Mouse (Mus musculus) retina, postnatal 1 day (tissue): ENCODE data around the gene Pdzd3.
"Not testable (repeated sequence)": the region's sequence is repeated elsewhere in the genome, so short reads cannot be mapped to it uniquely, and the experiment has no call there.

Source experiments
- DNase-seq: peaks from one replicate; pipeline ENCODE4 v3.0.0-alpha.2; 2012

Gene Pdzd3

GRCm38 (mm10) chr9:44251314-44251713 lies at the start of gene Pdzd3:
Gene Pdzd3 (minus strand): TSS chr9:44251471.
- DNase-seq: no peak

- DNase-seq: not testable (repeated sequence)
Measured at GRCm38 (mm10) chr9:44300001-44300400, 48.7 kb upstream of the Pdzd3 start.

GRCm38 (mm10) chr9:44292490-44292889 lies 41.2 kb upstream of the Pdzd3 start:
- peak; percentile 67 for DNase-seq

GRCm38 (mm10) chr9:44288959-44289291 lies 37.7 kb upstream of the Pdzd3 start:
- DNase-seq: peak; percentile 49

GRCm38 (mm10) chr9:44288076-44288958 lies 37.0 kb upstream of the Pdzd3 start, which contains the start of gene Abcg4:
Gene Abcg4 (minus strand): TSS chr9:44288615.
- DNase-seq: peak; percentile 69

- DNase-seq: peak; percentile 79
Measured at GRCm38 (mm10) chr9:44287401-44288075, 36.3 kb upstream of the Pdzd3 start.

GRCm38 (mm10) chr9:44287003-44287400 lies 35.7 kb upstream of the Pdzd3 start:
- DNase-seq: no peak

- no peak for DNase-seq
Measured at GRCm38 (mm10) chr9:44286256-44286850, 35.1 kb upstream of the Pdzd3 start.

GRCm38 (mm10) chr9:44283183-44283582 lies 31.9 kb upstream of the Pdzd3 start:
- DNase-seq: no peak

GRCm38 (mm10) chr9:44269973-44270372 lies 18.7 kb upstream of the Pdzd3 start:
- DNase-seq: no peak

- peak; percentile 43 for DNase-seq
Measured at GRCm38 (mm10) chr9:44269077-44269476, 17.8 kb upstream of the Pdzd3 start.

- DNase-seq: no peak
Measured at GRCm38 (mm10) chr9:44268432-44268831, 17.2 kb upstream of the Pdzd3 start, which contains the start of gene Nlrx1. Gene Nlrx1 (minus strand): TSS chr9:44268599.

GRCm38 (mm10) chr9:44268027-44268360 lies 16.7 kb upstream of the Pdzd3 start:
- DNase-seq: peak; percentile 93

GRCm38 (mm10) chr9:44267319-44268026 lies 16.2 kb upstream of the Pdzd3 start:
- DNase-seq: peak; percentile 30

GRCm38 (mm10) chr9:44266478-44267226 lies 15.4 kb upstream of the Pdzd3 start:
- no peak for DNase-seq

- DNase-seq: no peak
Measured at GRCm38 (mm10) chr9:44261388-44261787, 10.1 kb upstream of the Pdzd3 start.

GRCm38 (mm10) chr9:44259014-44259413 lies 7.7 kb upstream of the Pdzd3 start:
- DNase-seq: no peak

- DNase-seq: no peak
Measured at GRCm38 (mm10) chr9:44256213-44256612, 4.9 kb upstream of the Pdzd3 start.

- DNase-seq: no peak
Measured at GRCm38 (mm10) chr9:44255136-44255521, 3.9 kb upstream of the Pdzd3 start.

GRCm38 (mm10) chr9:44254508-44255135 lies 3.4 kb upstream of the Pdzd3 start:
- DNase-seq: peak; percentile 37

GRCm38 (mm10) chr9:44253441-44253840 lies 2.2 kb upstream of the Pdzd3 start:
- DNase-seq: no peak

- DNase-seq: no peak
Measured at GRCm38 (mm10) chr9:44250445-44250844, 826 bp downstream of the Pdzd3 start.
